Mouse (Mus musculus) urinary bladder, postnatal 36 days (tissue): ENCODE results near the gene Psmd5.
A peak's percentile ranks its signal among the peaks of the same experiment; 100 is the strongest.
"Not testable (repeated sequence)": the region's sequence is repeated elsewhere in the genome, so short reads cannot be mapped to it uniquely, and the experiment has no call there.

Experiments used
- DNase-seq, 2 experiments: peaks; one replicate each; pipeline ENCODE4 v3.0.0; 2022; ENCODE audit warnings: low spot score in 2 of 2, mixed read lengths in 1 of 2

The Psmd5 gene

GRCm38 (mm10) chr2:34827591-34827990 is 47.2 kb downstream of the Psmd5 start:
- DNase-seq = no peak

GRCm38 (mm10) chr2:34826460-34827231 is 48.1 kb downstream of the Psmd5 start:
- DNase-seq = no peak

- peak; percentile 84 to 92 for DNase-seq
These were observed 48.8 kb downstream of the Psmd5 start, which contains the start of gene Fbxw2 for GRCm38 (mm10) chr2:34825827-34826459. Fbxw2 (minus strand) TSS chr2:34826311.

GRCm38 (mm10) chr2:34818492-34818891 is 56.3 kb downstream of the Psmd5 start:
- no peak for DNase-seq

GRCm38 (mm10) chr2:34815893-34816292 is 58.9 kb downstream of the Psmd5 start:
- not testable (repeated sequence) for DNase-seq

- no peak for DNase-seq
These were observed 62.1 kb downstream of the Psmd5 start for GRCm38 (mm10) chr2:34812706-34813105.

GRCm38 (mm10) chr2:34810775-34811174 is 64.0 kb downstream of the Psmd5 start:
- no peak for DNase-seq

GRCm38 (mm10) chr2:34809568-34809967 is 65.2 kb downstream of the Psmd5 start:
- DNase-seq = no peak

GRCm38 (mm10) chr2:34808057-34808456 is 66.7 kb downstream of the Psmd5 start:
- DNase-seq = no peak

GRCm38 (mm10) chr2:34805364-34805950 is 69.3 kb downstream of the Psmd5 start:
- DNase-seq = no peak

GRCm38 (mm10) chr2:34804815-34805214 is 70.0 kb downstream of the Psmd5 start:
- no peak for DNase-seq

GRCm38 (mm10) chr2:34804172-34804571 is 70.6 kb downstream of the Psmd5 start:
- no peak for DNase-seq

- DNase-seq = no peak
These were observed 71.0 kb downstream of the Psmd5 start for GRCm38 (mm10) chr2:34803746-34804145.

- DNase-seq = peak; percentile 17 to 19
These were observed 72.1 kb downstream of the Psmd5 start for GRCm38 (mm10) chr2:34802565-34803245.

GRCm38 (mm10) chr2:34801516-34802482 is 73.0 kb downstream of the Psmd5 start:
- peak; percentile 94 to 98 for DNase-seq

GRCm38 (mm10) chr2:34800371-34800770 is 74.4 kb downstream of the Psmd5 start:
- DNase-seq = no peak
